In genomic region chr12:58212924-58213450, GRCm38 (mm10) we compare ENCODE assay signal across 8 mouse cellular contexts. TPM values are rescaled to one million over a fixed set of nuclear protein-coding genes. Genes with fewer than 3 reads are reported as not detected.
DNase-seq lines count a peak whose midpoint lies in the region; ATAC-seq lines count a peak whose summit lies in the region.

No protein-coding gene starts in this region.

- H3K4me1 ChIP-seq in kidney, embryonic 14.5 days (ENCODE audit: control insufficient read depth, insufficient read depth, low read length): peaks cover 23% of the 10 kb centered on the region
- peaks cover 38% of the 10 kb centered on the region for H3K4me1 ChIP-seq in embryonic facial prominence, embryonic 13.5 days
- H3K4me1 ChIP-seq in intestine, embryonic 14.5 days (replicated peaks; ENCODE audit: control insufficient read depth, insufficient read depth, low read length): peaks cover 10% of the 10 kb centered on the region; the same call in 1 of the 2 replicates
- H3K4me1 ChIP-seq in liver, embryonic 13.5 days (replicated peaks): 0 out of 2 replicates have a peak, but pooled peaks cover 5% of the 10 kb centered on the region

- H3K36me3 ChIP-seq in kidney, embryonic 14.5 days (ENCODE audit: control insufficient read depth, insufficient read depth, low read length): no peaks in the 10 kb centered on the region
- H3K36me3 ChIP-seq in embryonic facial prominence, embryonic 13.5 days: no peaks in the 10 kb centered on the region
- H3K36me3 ChIP-seq in intestine, embryonic 14.5 days (ENCODE audit: control insufficient read depth, insufficient read depth, low read length): no peaks in the 10 kb centered on the region
- H3K36me3 ChIP-seq in liver, embryonic 13.5 days: no peaks in the 10 kb centered on the region

- DNase-seq in kidney, adult 8-10 months: no peak
- DNase-seq in intestine, embryonic 14.5 days (ENCODE audit: low spot score): no peak
- no peak for DNase-seq in liver, embryonic 13.5 days
- peak; percentile 54 for DNase-seq in right cerebral cortex, postnatal 4 days
- DNase-seq in thymus, postnatal 4 days: no peak
- no peak for DNase-seq in thymus, adult 18-20 months

- peak; percentile 1; the same call in 1 of the 2 replicates for ATAC-seq in kidney, embryonic 14.5 days (ENCODE audit: low FRiP score, low TSS enrichment)
- ATAC-seq in embryonic facial prominence, embryonic 13.5 days (ENCODE audit: insufficient number of reproducible peaks, insufficient read depth, low FRiP score, low TSS enrichment, low read depth): no peak
- ATAC-seq in intestine, embryonic 14.5 days (replicated peaks; ENCODE audit: low FRiP score, low TSS enrichment, low read depth): 0 out of 2 replicates have a peak, but pooled peaks have one; percentile 1
- ATAC-seq in liver, embryonic 13.5 days (ENCODE audit: low read depth): no peak

- H3K27ac ChIP-seq in kidney, embryonic 14.5 days (ENCODE audit: low read depth, low read length): no peak overlapping the region
- no peak overlapping the region for H3K27ac ChIP-seq in embryonic facial prominence, embryonic 13.5 days
- no peak overlapping the region for H3K27ac ChIP-seq in intestine, embryonic 14.5 days (ENCODE audit: low read depth)
- no peak overlapping the region for H3K27ac ChIP-seq in liver, embryonic 13.5 days

- peak overlapping the region; percentile 47 for H3K4me3 ChIP-seq in kidney, embryonic 14.5 days (ENCODE audit: low read length)
- H3K4me3 ChIP-seq in embryonic facial prominence, embryonic 13.5 days: peak overlapping the region; percentile 54
- H3K4me3 ChIP-seq in intestine, embryonic 14.5 days (ENCODE audit: low read depth, low read length): peak overlapping the region; percentile 46
- peak overlapping the region; percentile 23 for H3K4me3 ChIP-seq in liver, embryonic 13.5 days (replicated peaks)

- H3K9me3 ChIP-seq in kidney, embryonic 14.5 days (ENCODE audit: control insufficient read depth, low read length): no peaks in the 10 kb centered on the region
- H3K9me3 ChIP-seq in embryonic facial prominence, embryonic 13.5 days: no peaks in the 10 kb centered on the region
- no peaks in the 10 kb centered on the region for H3K9me3 ChIP-seq in intestine, embryonic 14.5 days (ENCODE audit: control insufficient read depth, low read length)
- H3K9me3 ChIP-seq in liver, embryonic 13.5 days (replicated peaks): no peaks in the 10 kb centered on the region

- H3K27me3 ChIP-seq in kidney, embryonic 14.5 days (ENCODE audit: control insufficient read depth, insufficient read depth, low read length): peaks cover 34% of the 10 kb centered on the region
- H3K27me3 ChIP-seq in embryonic facial prominence, embryonic 13.5 days: peaks cover 67% of the 10 kb centered on the region
- H3K27me3 ChIP-seq in intestine, embryonic 14.5 days (replicated peaks; ENCODE audit: control insufficient read depth, insufficient read depth, low read length): peaks cover 35% of the 10 kb centered on the region
- H3K27me3 ChIP-seq in liver, embryonic 13.5 days: peaks cover 46% of the 10 kb centered on the region

- 2% methylated on average over 29 of the region's 29 CpGs for WGBS in kidney, embryonic 14.5 days
- 1% methylated on average over 29 of the region's 29 CpGs for WGBS in embryonic facial prominence, embryonic 13.5 days
- 4% methylated on average over 29 of the region's 29 CpGs for WGBS in intestine, embryonic 14.5 days
- 5% methylated on average over 29 of the region's 29 CpGs for WGBS in liver, embryonic 13.5 days (ENCODE audit: insufficient replicate concordance)

- H3K9ac ChIP-seq in kidney, embryonic 14.5 days (ENCODE audit: low read depth, low read length): peak overlapping the region; percentile 2; the same call in 1 of the 2 replicates
- peak overlapping the region; percentile 62 for H3K9ac ChIP-seq in embryonic facial prominence, embryonic 13.5 days
- no peak overlapping the region for H3K9ac ChIP-seq in intestine, embryonic 14.5 days (ENCODE audit: low read length)
- no peak overlapping the region for H3K9ac ChIP-seq in liver, embryonic 13.5 days

- peak overlapping the region; percentile 83 for H3K4me2 ChIP-seq in kidney, embryonic 14.5 days (replicated peaks; ENCODE audit: low read depth, low read length)
- H3K4me2 ChIP-seq in embryonic facial prominence, embryonic 13.5 days: peak overlapping the region; percentile 95
- H3K4me2 ChIP-seq in intestine, embryonic 14.5 days (ENCODE audit: low read length): peak overlapping the region; percentile 85
- peak overlapping the region; percentile 46 for H3K4me2 ChIP-seq in liver, embryonic 13.5 days

RNA-seq across cellular contexts. Expression of gene Sstr1, which starts 1.4 kb away (rescaled TPM):
- polyA plus RNA-seq in kidney, embryonic 14.5 days (2014; fragmentation: Nextera tagmentation; extraction: Ambion mirVana): 0.55 and 1.0 TPM in 2 replicates
- polyA plus RNA-seq in embryonic facial prominence, embryonic 13.5 days (2015; fragmentation: Nextera tagmentation; extraction: Ambion mirVana): 2.2 and 5.0 TPM in 2 replicates
- polyA plus RNA-seq in intestine, embryonic 14.5 days (2014; fragmentation: Nextera tagmentation; extraction: Ambion mirVana): 0.69 and 0.83 TPM in 2 replicates
- not detected in 2 replicates for polyA plus RNA-seq in liver, embryonic 13.5 days (2015; fragmentation: Nextera tagmentation; extraction: Ambion mirVana)

RNA-seq across cellular contexts. Expression of gene Clec14a, which starts 56.1 kb away (rescaled TPM):
- polyA plus RNA-seq in kidney, embryonic 14.5 days (2014; fragmentation: Nextera tagmentation; extraction: Ambion mirVana): 7.9 and 9.4 TPM in 2 replicates
- polyA plus RNA-seq in embryonic facial prominence, embryonic 13.5 days (2015; fragmentation: Nextera tagmentation; extraction: Ambion mirVana): 9.5 and 9.8 TPM in 2 replicates
- polyA plus RNA-seq in intestine, embryonic 14.5 days (2014; fragmentation: Nextera tagmentation; extraction: Ambion mirVana): 8.6 and 9.1 TPM in 2 replicates
- 4.2 and 5.4 TPM in 2 replicates for polyA plus RNA-seq in liver, embryonic 13.5 days (2015; fragmentation: Nextera tagmentation; extraction: Ambion mirVana)

Comparison
In these comparisons a context has a peak if more than half of its experiments do, and no peak if none do; other contexts are left out.
1. ATAC-seq: peak in kidney, embryonic 14.5 days (single experiment) and intestine, embryonic 14.5 days (single experiment); none in embryonic facial prominence, embryonic 13.5 days (single experiment) and liver, embryonic 13.5 days (single experiment).
2. H3K9ac ChIP-seq: peak in kidney, embryonic 14.5 days (single experiment) and embryonic facial prominence, embryonic 13.5 days (single experiment); none in intestine, embryonic 14.5 days (single experiment) and liver, embryonic 13.5 days (single experiment).
3. Peak in every context shown above with its lines, with median percentiles within 50 percentile points of each other: H3K4me2 ChIP-seq and H3K4me3 ChIP-seq.